Mouse (Mus musculus): ENCODE results near the gene Abcg2.
A peak's percentile ranks its signal among the peaks of the same experiment; 100 is the strongest.
"Not testable (repeated sequence)": the region's sequence is repeated elsewhere in the genome, so short reads cannot be mapped to it uniquely, and the experiment has no call there.

The Abcg2 gene

GRCm38 (mm10) chr6:58584223-58584622 is at the start of gene Abcg2:
Abcg2 (plus strand) TSS chr6:58584523.
- DNase-seq (ENCODE audit: low spot score in 2 of 2): not testable (repeated sequence)

- DNase-seq (ENCODE audit: low spot score in 2 of 2): not testable (repeated sequence)
Observed at GRCm38 (mm10) chr6:58540263-58540662, 44.1 kb upstream of the Abcg2 start.

GRCm38 (mm10) chr6:58542852-58543251 is 41.5 kb upstream of the Abcg2 start:
- peak in 1 of 2 experiments; percentile 33 for DNase-seq (ENCODE audit: low spot score in 2 of 2)

GRCm38 (mm10) chr6:58544971-58545370 is 39.4 kb upstream of the Abcg2 start:
- not testable (repeated sequence) for DNase-seq (ENCODE audit: low spot score in 2 of 2)

- DNase-seq (ENCODE audit: low spot score in 2 of 2): not testable (repeated sequence)
Observed at GRCm38 (mm10) chr6:58546050-58546449, 38.3 kb upstream of the Abcg2 start.

- peak; percentile 31 to 56 for DNase-seq (ENCODE audit: low spot score in 2 of 2)
Observed at GRCm38 (mm10) chr6:58546816-58547215, 37.5 kb upstream of the Abcg2 start.

GRCm38 (mm10) chr6:58553812-58554211 is 30.5 kb upstream of the Abcg2 start:
- not testable (repeated sequence) for DNase-seq (ENCODE audit: low spot score in 2 of 2)

GRCm38 (mm10) chr6:58593987-58594844 is 9.9 kb downstream of the Abcg2 start:
- not testable (repeated sequence) for DNase-seq (ENCODE audit: low spot score in 2 of 2)

GRCm38 (mm10) chr6:58595639-58596293 is 11.4 kb downstream of the Abcg2 start:
- not testable (repeated sequence) for DNase-seq (ENCODE audit: low spot score in 2 of 2)

- no peak for DNase-seq (ENCODE audit: low spot score in 2 of 2)
Observed at GRCm38 (mm10) chr6:58596294-58596653, 12.0 kb downstream of the Abcg2 start.

- DNase-seq (ENCODE audit: low spot score in 2 of 2): not testable (repeated sequence)
Observed at GRCm38 (mm10) chr6:58602119-58602518, 17.8 kb downstream of the Abcg2 start.

- DNase-seq (ENCODE audit: low spot score in 2 of 2): not testable (repeated sequence)
Observed at GRCm38 (mm10) chr6:58602991-58603390, 18.7 kb downstream of the Abcg2 start.

GRCm38 (mm10) chr6:58603485-58604090 is 19.3 kb downstream of the Abcg2 start:
- not testable (repeated sequence) for DNase-seq (ENCODE audit: low spot score in 2 of 2)

GRCm38 (mm10) chr6:58606642-58607041 is 22.3 kb downstream of the Abcg2 start:
- DNase-seq (ENCODE audit: low spot score in 2 of 2): no peak

- DNase-seq (ENCODE audit: low spot score in 2 of 2): no peak
Observed at GRCm38 (mm10) chr6:58608422-58608821, 24.1 kb downstream of the Abcg2 start.

GRCm38 (mm10) chr6:58609919-58610759 is 25.8 kb downstream of the Abcg2 start:
- no peak for DNase-seq (ENCODE audit: low spot score in 2 of 2)

GRCm38 (mm10) chr6:58610760-58611654 is 26.7 kb downstream of the Abcg2 start:
- peak in 1 of 2 experiments; percentile 30 for DNase-seq (ENCODE audit: low spot score in 2 of 2)

GRCm38 (mm10) chr6:58624126-58624525 is 39.8 kb downstream of the Abcg2 start:
- DNase-seq (ENCODE audit: low spot score in 2 of 2): no peak

GRCm38 (mm10) chr6:58629238-58629637 is 44.9 kb downstream of the Abcg2 start:
- DNase-seq (ENCODE audit: low spot score in 2 of 2): no peak

- no peak for DNase-seq (ENCODE audit: low spot score in 2 of 2)
Observed at GRCm38 (mm10) chr6:58632419-58632818, 48.1 kb downstream of the Abcg2 start.

Data from cerebellum, postnatal 4 days (tissue).